Mouse (Mus musculus) liver, embryonic 12.5 days (tissue): ENCODE results near the gene Irgc1. TPM values are rescaled to one million over a fixed set of nuclear protein-coding genes. Genes with fewer than 3 reads are reported as not detected.

Source experiments
- ATAC-seq: fragments of 200-750 bp; cut with Nextera tagmentation; 2 replicates; pipeline ENCODE4 v1.8.0; 2017; ENCODE audit warnings: moderate number of reproducible peaks, mild to moderate bottlenecking, moderate library complexity
- H3K27ac ChIP-seq: fragments of 300-500 bp; sonication (generic); 2 replicates; pipeline ENCODE4 v1.5.1; 2016; ENCODE audit warnings: mild to moderate bottlenecking
- H3K27me3 ChIP-seq: fragments of 300-500 bp; sonication (generic); replicated peaks from 2 replicates; pipeline ENCODE4 v1.6.1; 2016; ENCODE audit warnings: mild to moderate bottlenecking, moderate library complexity
- H3K36me3 ChIP-seq: fragments of 300-500 bp; sonication (generic); 2 replicates; pipeline ENCODE4 v1.6.1; 2016; ENCODE audit warnings: mild to moderate bottlenecking, moderate library complexity
- H3K4me1 ChIP-seq: fragments of 300-500 bp; sonication (generic); 2 replicates; pipeline ENCODE4 v1.6.1; 2016
- H3K4me2 ChIP-seq: fragments of 300-500 bp; sonication (generic); 2 replicates; pipeline ENCODE4 v1.6.1; 2016; ENCODE audit warnings: mild to moderate bottlenecking, moderate library complexity
- H3K4me3 ChIP-seq: fragments of 300-500 bp; sonication (generic); 2 replicates; pipeline ENCODE4 v1.5.1; 2016; ENCODE audit warnings: mild to moderate bottlenecking, moderate library complexity
- H3K9ac ChIP-seq: fragments of 300-500 bp; sonication (generic); 2 replicates; pipeline ENCODE4 v1.6.1; 2016; ENCODE audit warnings: mild to moderate bottlenecking, moderate library complexity
- H3K9me3 ChIP-seq: fragments of 300-500 bp; sonication (generic); replicated peaks from 2 replicates; pipeline ENCODE4 v1.6.1; 2016; ENCODE audit warnings: mild to moderate bottlenecking, moderate library complexity
- WGBS: fragments of 180-500 bp; shearing (Covaris S2); methylation state at CpG from one replicate; pipeline ENCODE4 v1.1.7; 2016; ENCODE audit not compliant: insufficient replicate concordance; 5-methylcytosine and 5-hydroxymethylcytosine counted together
- polyA plus RNA-seq: library from polyadenylated mRNA; unstranded; fragments of >200 nt; fragmentation: Nextera tagmentation; extraction: Ambion mirVana; gene quantifications from 2 replicates; pipeline ENCODE4 v1.2.1, GENCODE M21; 2016

Irgc1 gene
- polyA plus RNA-seq, 1 experiment from 2014 or later: not detected

DNA sequence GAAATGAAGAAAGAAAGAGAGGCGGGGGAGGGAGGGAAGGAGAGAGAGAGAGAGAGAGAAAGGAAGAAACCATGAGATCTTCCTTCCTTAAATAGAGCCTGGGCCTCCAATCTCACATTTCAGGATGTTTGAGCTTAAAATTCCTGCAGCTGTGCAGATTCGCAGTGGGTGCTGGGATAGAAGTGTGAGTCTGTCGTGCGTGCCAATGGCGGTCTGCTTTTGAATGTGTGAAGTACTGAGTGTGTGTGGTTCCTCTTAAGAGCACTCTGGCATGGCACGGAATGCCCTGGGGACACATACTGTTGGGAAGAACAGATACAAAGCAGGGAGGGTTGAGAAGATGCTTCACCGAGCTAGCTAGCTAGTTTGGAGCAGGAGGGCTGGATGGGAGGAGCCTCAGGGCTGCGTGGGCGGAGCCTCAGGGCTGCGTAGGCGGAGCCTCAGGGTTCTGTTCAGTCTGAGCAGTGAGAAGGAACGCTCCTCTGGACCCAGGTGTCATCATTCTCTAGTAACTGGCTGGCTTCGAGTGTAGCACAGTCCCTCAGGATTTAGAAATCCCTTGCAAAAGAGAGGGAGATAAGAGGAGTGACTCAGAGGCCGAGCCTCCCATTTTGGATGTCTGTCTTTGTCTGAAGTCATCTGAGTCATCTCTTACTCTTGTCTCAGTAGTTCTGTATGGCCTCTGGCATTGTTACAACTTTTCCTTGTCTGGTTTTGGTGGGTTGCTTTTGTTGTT is 3.1 kb downstream of the Irgc1 start:
- H3K4me3 ChIP-seq: no peak overlapping the region
- no peak overlapping the region for H3K27ac ChIP-seq
- H3K4me1 ChIP-seq: peaks cover 13% of the 10 kb centered on the region
- H3K9ac ChIP-seq: no peak overlapping the region
- 39% methylated on average over 14 of the region's 14 CpGs for WGBS
- no peak for ATAC-seq
- no peaks in the 10 kb centered on the region for H3K36me3 ChIP-seq
- H3K9me3 ChIP-seq: no peaks in the 10 kb centered on the region
- H3K4me2 ChIP-seq: no peak overlapping the region
- peaks cover 20% of the 10 kb centered on the region for H3K27me3 ChIP-seq

DNA sequence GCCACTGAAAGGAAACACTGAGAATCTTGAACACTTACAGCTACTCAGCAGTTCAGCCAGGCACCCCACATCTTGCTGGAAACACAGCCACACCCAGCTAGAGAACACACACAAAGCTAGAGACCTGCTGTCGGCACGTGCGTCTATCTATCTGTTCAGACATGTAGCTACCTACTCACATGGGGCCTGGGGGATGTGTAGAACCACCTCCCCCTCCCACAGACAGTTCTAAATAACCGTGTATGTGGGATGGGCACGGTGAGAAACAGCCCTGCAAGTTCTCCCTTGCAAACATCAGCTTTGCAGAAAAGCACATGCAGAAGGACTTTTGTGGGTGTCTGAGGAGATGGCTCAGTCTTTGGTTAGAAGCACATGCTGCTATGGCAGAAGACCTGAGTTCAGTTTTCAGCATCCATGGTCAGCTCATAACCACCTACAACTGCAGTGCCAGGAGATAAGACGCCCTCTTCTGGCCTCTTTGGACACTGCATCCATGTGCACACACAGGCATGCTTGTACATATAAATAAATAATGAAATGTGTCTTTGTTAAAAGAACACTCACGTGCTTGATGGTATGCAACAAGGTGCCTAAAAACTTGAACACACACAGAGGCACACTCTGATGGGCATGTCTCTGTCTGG is 5.3 kb downstream of the Irgc1 start:
- 44% methylated on average over 7 of the region's 7 CpGs for WGBS
- H3K27me3 ChIP-seq: peaks cover 4% of the 10 kb centered on the region
- no peaks in the 10 kb centered on the region for H3K9me3 ChIP-seq
- ATAC-seq: no peak
- H3K36me3 ChIP-seq: no peaks in the 10 kb centered on the region
- H3K4me1 ChIP-seq: peaks cover 13% of the 10 kb centered on the region
- H3K4me3 ChIP-seq: no peak overlapping the region
- H3K9ac ChIP-seq: no peak overlapping the region
- no peak overlapping the region for H3K4me2 ChIP-seq
- no peak overlapping the region for H3K27ac ChIP-seq

DNA sequence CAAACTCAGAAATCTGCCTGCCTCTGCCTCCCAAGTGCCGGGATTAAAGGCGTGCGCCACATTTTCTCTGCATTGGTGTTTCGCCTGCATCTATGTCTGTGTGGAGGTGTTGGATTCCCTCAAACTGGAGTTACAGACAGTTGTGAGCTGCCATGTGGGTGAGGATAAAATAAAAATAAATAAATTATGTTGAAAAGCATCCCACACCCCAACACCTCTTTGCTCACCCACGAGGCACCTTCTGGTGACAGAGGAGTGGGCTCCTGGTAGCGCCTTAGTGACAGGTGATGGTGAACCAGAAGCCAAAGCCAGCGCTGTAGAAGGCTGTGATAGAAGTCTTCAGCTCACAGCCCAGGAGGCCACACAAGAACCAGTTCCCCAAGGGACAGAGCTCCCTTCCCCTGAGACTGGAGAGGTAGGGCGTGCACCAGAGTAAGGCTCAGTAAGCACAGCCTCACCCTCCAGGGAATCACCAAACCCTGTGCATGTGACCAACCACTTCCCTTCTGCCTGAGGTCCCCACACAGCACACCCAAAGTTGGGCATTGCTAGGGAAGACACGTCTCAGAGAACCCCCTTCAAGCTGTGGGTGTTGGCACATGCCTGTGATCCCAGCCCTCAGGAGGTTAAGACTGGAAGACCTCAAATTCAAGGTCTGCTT is 6.7 kb downstream of the Irgc1 start:
- Histone ChIP-seq H3K4me2 (no peak overlapping the region), H3K9ac (no peak overlapping the region), H3K9me3 (no peaks in the 10 kb centered on the region), H3K36me3 (no peaks in the 10 kb centered on the region), H3K27me3 (no peaks in the 10 kb centered on the region), H3K27ac (no peak overlapping the region), H3K4me1 (peaks cover 3% of the 10 kb centered on the region), H3K4me3 (no peak overlapping the region)
- 66% methylated on average over 9 of the region's 9 CpGs for WGBS
- ATAC-seq: no peak

DNA sequence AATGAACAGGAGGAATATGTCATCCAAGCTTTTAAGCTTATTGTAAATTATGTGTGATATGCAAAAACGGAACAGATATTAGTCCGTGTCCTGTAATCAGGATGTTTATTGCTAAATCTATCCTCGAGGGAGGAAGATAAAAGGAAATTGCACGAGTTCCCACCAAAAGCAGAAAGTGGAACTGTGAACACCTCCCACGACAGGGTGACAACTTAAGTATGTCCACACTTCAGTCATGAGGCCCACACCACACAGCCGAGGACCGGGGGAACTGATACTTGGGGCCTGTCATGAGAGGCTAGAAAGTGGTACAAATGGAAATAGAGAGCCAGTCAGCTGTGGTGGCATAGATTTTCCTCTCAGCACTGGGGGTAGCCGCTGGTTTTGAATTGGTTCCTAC is 9.8 kb downstream of the Irgc1 start:
- no peak overlapping the region for H3K9ac ChIP-seq
- H3K27ac ChIP-seq: no peak overlapping the region
- ATAC-seq: no peak
- H3K27me3 ChIP-seq: no peaks in the 10 kb centered on the region
- WGBS: 53% methylated on average over 8 of the region's 8 CpGs
- no peak overlapping the region for H3K4me2 ChIP-seq
- H3K4me3 ChIP-seq: no peak overlapping the region
- no peaks in the 10 kb centered on the region for H3K9me3 ChIP-seq
- H3K36me3 ChIP-seq: no peaks in the 10 kb centered on the region
- H3K4me1 ChIP-seq: no peaks in the 10 kb centered on the region

DNA sequence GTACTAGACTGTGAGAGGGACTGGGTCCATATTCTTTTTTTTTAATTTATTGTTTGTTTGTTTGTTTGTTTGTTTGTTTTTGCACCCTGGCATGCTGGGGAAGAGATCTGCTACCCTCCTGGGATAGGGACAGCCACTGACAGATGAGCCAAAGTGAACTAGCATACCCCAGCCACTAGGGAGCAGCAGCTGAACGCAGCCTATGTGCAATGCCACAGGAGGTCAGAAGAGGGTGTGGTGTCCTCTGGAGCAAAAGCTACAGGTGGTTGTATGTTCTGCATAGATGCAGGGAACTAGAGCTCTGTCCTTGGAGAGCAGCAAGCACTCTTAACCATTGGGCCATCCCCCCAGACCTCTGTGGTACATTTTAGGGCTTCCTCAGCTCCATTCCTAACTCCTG is 10.3 kb downstream of the Irgc1 start:
- no peak overlapping the region for H3K27ac ChIP-seq
- H3K9me3 ChIP-seq: no peaks in the 10 kb centered on the region
- no peak overlapping the region for H3K9ac ChIP-seq
- ATAC-seq: peak; percentile 54
- H3K4me2 ChIP-seq: no peak overlapping the region
- H3K4me1 ChIP-seq: no peaks in the 10 kb centered on the region
- 0% methylated on average over 1 of the region's 1 CpGs for WGBS
- H3K36me3 ChIP-seq: no peaks in the 10 kb centered on the region
- H3K4me3 ChIP-seq: no peak overlapping the region
- H3K27me3 ChIP-seq: no peaks in the 10 kb centered on the region

- no peak overlapping the region for H3K4me2 ChIP-seq
- 58% methylated on average over 7 of the region's 7 CpGs for WGBS
- H3K4me3 ChIP-seq: no peak overlapping the region
- no peak overlapping the region for H3K27ac ChIP-seq
- H3K9ac ChIP-seq: no peak overlapping the region
- no peaks in the 10 kb centered on the region for H3K9me3 ChIP-seq
- no peaks in the 10 kb centered on the region for H3K36me3 ChIP-seq
- no peaks in the 10 kb centered on the region for H3K27me3 ChIP-seq
- no peaks in the 10 kb centered on the region for H3K4me1 ChIP-seq
- no peak for ATAC-seq
Measured at GRCm38 (mm10) chr7:24439891-24440290, 12.2 kb downstream of the Irgc1 start.

DNA sequence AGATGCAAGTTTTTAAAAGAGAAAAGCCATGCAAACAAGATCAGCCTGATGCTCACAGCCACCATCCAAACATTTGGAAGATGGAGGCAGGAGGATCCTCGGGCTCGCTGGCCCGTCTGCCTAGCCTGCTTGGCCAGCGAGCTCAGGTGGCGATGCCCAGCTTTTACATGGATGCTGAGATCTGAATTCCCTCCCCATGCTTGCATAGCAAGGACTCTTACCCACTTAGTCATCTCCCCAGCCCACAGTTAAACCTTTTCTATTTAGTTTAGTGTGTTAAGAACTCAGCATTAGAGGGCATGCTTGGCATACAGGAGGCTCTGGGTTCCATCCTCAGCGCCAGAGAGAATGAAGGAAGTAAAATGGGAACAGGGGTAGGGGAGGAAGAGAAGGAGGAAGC is 12.9 kb downstream of the Irgc1 start:
- Histone ChIP-seq H3K27ac (no peak overlapping the region), H3K36me3 (no peaks in the 10 kb centered on the region), H3K4me1 (no peaks in the 10 kb centered on the region), H3K9me3 (no peaks in the 10 kb centered on the region), H3K4me3 (no peak overlapping the region), H3K4me2 (no peak overlapping the region), H3K9ac (no peak overlapping the region), H3K27me3 (peaks cover 2% of the 10 kb centered on the region; the same call in 1 of the 2 replicates)
- ATAC-seq: no peak
- WGBS: 68% methylated on average over 6 of the region's 6 CpGs

DNA sequence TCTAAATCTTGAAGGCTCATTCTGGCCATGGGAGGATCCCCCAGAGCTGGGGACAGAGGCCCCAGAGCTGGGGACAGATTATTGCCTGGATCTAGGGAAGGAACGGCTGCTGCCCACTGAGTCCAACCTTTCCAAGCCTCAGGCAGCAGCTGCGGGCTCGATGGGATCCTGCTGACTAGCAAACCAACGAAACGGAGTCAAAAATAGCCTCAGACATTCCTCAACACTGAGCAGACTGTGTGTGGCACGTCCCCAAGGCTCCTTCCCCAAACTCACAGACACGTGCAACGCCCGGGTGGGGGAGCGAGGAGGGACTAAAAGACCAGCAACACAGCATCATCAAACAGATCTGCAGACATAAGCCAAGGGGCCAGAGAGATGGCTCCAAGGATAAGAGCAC is 14.1 kb downstream of the Irgc1 start:
- no peak for ATAC-seq
- Histone ChIP-seq H3K4me3 (no peak overlapping the region), H3K9ac (no peak overlapping the region), H3K4me2 (no peak overlapping the region), H3K27ac (no peak overlapping the region), H3K4me1 (no peaks in the 10 kb centered on the region), H3K27me3 (peaks cover 14% of the 10 kb centered on the region), H3K9me3 (no peaks in the 10 kb centered on the region), H3K36me3 (no peaks in the 10 kb centered on the region)
- WGBS: 54% methylated on average over 10 of the region's 10 CpGs

- no peak overlapping the region for H3K9ac ChIP-seq
- no peak overlapping the region for H3K27ac ChIP-seq
- H3K27me3 ChIP-seq: peaks cover 41% of the 10 kb centered on the region
- H3K9me3 ChIP-seq: no peaks in the 10 kb centered on the region
- no peak overlapping the region for H3K4me2 ChIP-seq
- 74% methylated on average over 5 of the region's 5 CpGs for WGBS
- no peak overlapping the region for H3K4me3 ChIP-seq
- no peaks in the 10 kb centered on the region for H3K36me3 ChIP-seq
- 0 out of 2 replicates have a peak, but pooled peaks have one; percentile 14 for ATAC-seq
- no peaks in the 10 kb centered on the region for H3K4me1 ChIP-seq
Measured at GRCm38 (mm10) chr7:24435305-24435704, 16.8 kb downstream of the Irgc1 start.

GRCm38 (mm10) chr7:24431713-24432112 is 20.4 kb downstream of the Irgc1 start:
- ATAC-seq: no peak
- Histone ChIP-seq H3K4me3 (no peak overlapping the region), H3K9me3 (no peaks in the 10 kb centered on the region), H3K4me2 (no peak overlapping the region), H3K27me3 (peaks cover 46% of the 10 kb centered on the region), H3K36me3 (no peaks in the 10 kb centered on the region), H3K27ac (no peak overlapping the region), H3K9ac (no peak overlapping the region), H3K4me1 (no peaks in the 10 kb centered on the region)
- WGBS: 41% methylated on average over 11 of the region's 11 CpGs

GRCm38 (mm10) chr7:24430551-24431345 is 21.3 kb downstream of the Irgc1 start:
- no peaks in the 10 kb centered on the region for H3K9me3 ChIP-seq
- WGBS: 72% methylated on average over 15 of the region's 15 CpGs
- no peak overlapping the region for H3K4me2 ChIP-seq
- no peaks in the 10 kb centered on the region for H3K36me3 ChIP-seq
- no peak overlapping the region for H3K27ac ChIP-seq
- ATAC-seq: no peak
- no peak overlapping the region for H3K9ac ChIP-seq
- no peak overlapping the region for H3K4me3 ChIP-seq
- H3K4me1 ChIP-seq: 0 out of 2 replicates have a peak, but pooled peaks cover 2% of the 10 kb centered on the region
- peaks cover 46% of the 10 kb centered on the region for H3K27me3 ChIP-seq
